Mouse (Mus musculus): ENCODE measurements around the gene Etl4. TPM values are rescaled to one million over a fixed set of nuclear protein-coding genes. Genes with fewer than 3 reads are reported as not detected.
A peak's percentile ranks its signal among the peaks of the same experiment; 100 is the strongest.

The Etl4 gene
- polyA plus RNA-seq, 1 experiment from 2014 or later = 12.4 TPM

DNA sequence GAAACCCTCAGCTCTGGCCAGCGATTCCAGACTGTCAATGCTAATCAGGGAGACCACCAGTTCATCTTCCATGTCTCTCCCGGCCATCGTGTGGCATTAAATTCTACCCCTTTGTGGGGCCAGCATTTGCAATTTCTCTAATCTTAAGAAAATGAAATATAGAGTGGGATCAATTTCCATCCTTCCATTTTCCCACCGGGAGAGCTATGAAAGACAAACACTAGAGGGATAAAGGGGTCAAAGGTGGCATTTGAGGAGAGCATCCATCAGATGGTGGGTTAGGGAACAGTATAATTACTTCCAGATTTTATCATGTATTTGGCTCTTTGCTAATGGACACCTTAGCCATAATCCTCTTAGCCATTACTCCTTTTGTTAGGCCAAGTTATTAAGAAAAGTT, 321.8 kb downstream of the Etl4 start:
- Histone ChIP-seq H3K4me2 (replicated peaks; ENCODE audit: low read depth) (no peak overlapping the region), H3K9ac (ENCODE audit: low read length) (no peak overlapping the region), H3K4me1 (replicated peaks; ENCODE audit: control insufficient read depth, insufficient read depth) (no peaks in the 10 kb centered on the region), H3K27me3 (ENCODE audit: control insufficient read depth, insufficient read depth, low read length) (no peaks in the 10 kb centered on the region), H3K27ac (replicated peaks) (no peak overlapping the region), H3K9me3 (ENCODE audit: control insufficient read depth, low read length) (no peaks in the 10 kb centered on the region), H3K36me3 (ENCODE audit: control insufficient read depth, insufficient read depth, low read length) (no peaks in the 10 kb centered on the region), H3K4me3 (ENCODE audit: low read depth, low read length) (no peak overlapping the region)
- DNase-seq (ENCODE audit: low spot score) = no peak
- no peak for ATAC-seq (ENCODE audit: low FRiP score, low TSS enrichment)
- TF ChIP-seq EP300 (optimal IDR thresholded peaks at IDR 0.05) = no peak
- no peak for TF ChIP-seq CTCF (IDR thresholded peaks at IDR 0.05; ENCODE audit: low read depth)
- 44% methylated on average over 4 of the region's 4 CpGs for WGBS

DNA sequence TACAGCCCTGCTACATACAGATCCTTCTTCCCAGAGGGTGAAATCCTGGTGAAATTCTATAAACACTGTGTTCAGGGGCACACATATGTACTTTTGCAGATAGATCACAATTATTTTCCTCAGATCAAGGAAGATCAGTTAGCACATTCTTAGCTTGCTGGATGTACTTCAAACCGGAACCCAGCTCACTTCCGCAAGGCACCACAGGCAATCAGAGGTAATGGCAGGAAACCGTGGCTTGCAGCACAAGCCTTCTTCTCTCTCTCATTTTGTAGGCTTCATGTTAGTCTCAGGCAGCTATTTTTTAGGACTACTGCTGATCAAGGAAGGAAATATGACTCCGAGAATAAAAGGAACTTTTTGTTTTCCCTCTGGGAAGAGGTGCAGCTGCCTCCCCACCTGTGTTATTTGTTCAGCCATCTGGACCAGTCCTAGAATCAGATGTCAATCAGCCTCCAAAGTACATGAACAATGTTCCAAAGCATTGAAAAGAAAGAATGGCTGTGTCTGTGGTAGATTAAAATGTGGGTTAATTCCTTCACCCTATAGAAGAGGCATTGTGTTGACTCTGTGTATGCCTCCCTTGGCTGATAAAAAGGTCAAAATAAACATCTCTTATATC, 338.6 kb downstream of the Etl4 start:
- Histone ChIP-seq H3K36me3 (ENCODE audit: control insufficient read depth, insufficient read depth, low read length) (no peaks in the 10 kb centered on the region), H3K4me2 (replicated peaks; ENCODE audit: low read depth) (no peak overlapping the region), H3K27ac (replicated peaks) (no peak overlapping the region), H3K9me3 (ENCODE audit: control insufficient read depth, low read length) (no peaks in the 10 kb centered on the region), H3K9ac (ENCODE audit: low read length) (no peak overlapping the region), H3K27me3 (ENCODE audit: control insufficient read depth, insufficient read depth, low read length) (no peaks in the 10 kb centered on the region), H3K4me1 (replicated peaks; ENCODE audit: control insufficient read depth, insufficient read depth) (no peaks in the 10 kb centered on the region), H3K4me3 (ENCODE audit: low read depth, low read length) (no peak overlapping the region)
- ATAC-seq (ENCODE audit: low FRiP score, low TSS enrichment) (no peak), DNase-seq (ENCODE audit: low spot score) (no peak)
- 57% methylated on average over 4 of the region's 4 CpGs for WGBS
- TF ChIP-seq CTCF (IDR thresholded peaks at IDR 0.05; ENCODE audit: low read depth) (no peak), EP300 (optimal IDR thresholded peaks at IDR 0.05) (no peak)

DNA sequence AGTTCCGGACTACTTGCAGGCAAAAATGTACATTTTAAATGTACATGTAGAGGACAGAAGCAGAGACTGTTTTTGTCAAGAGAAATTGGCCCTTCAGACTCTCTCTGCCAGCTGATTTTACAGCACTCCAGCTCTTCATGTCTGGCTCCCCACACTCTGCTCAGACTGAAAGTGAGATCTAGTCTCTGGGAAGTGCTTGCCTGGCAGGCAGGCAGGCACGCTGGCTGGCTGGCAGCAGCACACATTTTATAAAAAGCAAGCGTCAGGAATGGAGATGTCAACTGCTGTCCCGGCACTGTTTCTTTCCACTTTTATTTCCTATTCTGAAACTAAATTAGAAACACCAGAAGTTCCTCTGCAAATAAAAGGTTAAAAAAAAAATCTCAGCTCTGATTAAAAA, 339.8 kb downstream of the Etl4 start:
- no peak for TF ChIP-seq CTCF (IDR thresholded peaks at IDR 0.05; ENCODE audit: low read depth)
- no peak for TF ChIP-seq EP300 (optimal IDR thresholded peaks at IDR 0.05)
- no peaks in the 10 kb centered on the region for H3K27me3 ChIP-seq (ENCODE audit: control insufficient read depth, insufficient read depth, low read length)
- no peak overlapping the region for H3K27ac ChIP-seq (replicated peaks)
- H3K9me3 ChIP-seq (ENCODE audit: control insufficient read depth, low read length) = no peaks in the 10 kb centered on the region
- no peaks in the 10 kb centered on the region for H3K36me3 ChIP-seq (ENCODE audit: control insufficient read depth, insufficient read depth, low read length)
- no peak for ATAC-seq (ENCODE audit: low FRiP score, low TSS enrichment)
- H3K4me1 ChIP-seq (replicated peaks; ENCODE audit: control insufficient read depth, insufficient read depth) = no peaks in the 10 kb centered on the region
- H3K9ac ChIP-seq (ENCODE audit: low read length) = no peak overlapping the region
- WGBS = 61% methylated on average over 4 of the region's 4 CpGs
- DNase-seq (ENCODE audit: low spot score) = no peak
- no peak overlapping the region for H3K4me2 ChIP-seq (replicated peaks; ENCODE audit: low read depth)
- no peak overlapping the region for H3K4me3 ChIP-seq (ENCODE audit: low read depth, low read length)

DNA sequence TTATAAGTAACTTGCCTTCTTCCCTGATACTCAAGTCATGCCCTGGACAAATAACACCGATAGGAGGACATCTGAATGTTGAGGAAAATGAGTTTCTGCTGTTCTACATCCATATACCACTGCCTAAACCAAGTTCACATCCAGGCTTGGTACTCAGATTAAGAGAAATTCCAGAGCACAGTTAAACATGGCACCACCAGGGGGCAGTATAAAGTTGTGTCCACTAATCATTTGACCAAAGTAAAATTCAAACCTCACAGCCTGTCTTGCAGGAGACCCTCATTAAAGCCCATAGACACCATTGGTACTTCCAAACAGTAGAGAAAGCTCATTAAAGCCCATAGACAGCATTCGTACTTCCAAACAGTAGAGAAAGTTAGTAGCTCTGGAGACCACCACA, 366.5 kb downstream of the Etl4 start:
- no peaks in the 10 kb centered on the region for H3K9me3 ChIP-seq (ENCODE audit: control insufficient read depth, low read length)

DNA sequence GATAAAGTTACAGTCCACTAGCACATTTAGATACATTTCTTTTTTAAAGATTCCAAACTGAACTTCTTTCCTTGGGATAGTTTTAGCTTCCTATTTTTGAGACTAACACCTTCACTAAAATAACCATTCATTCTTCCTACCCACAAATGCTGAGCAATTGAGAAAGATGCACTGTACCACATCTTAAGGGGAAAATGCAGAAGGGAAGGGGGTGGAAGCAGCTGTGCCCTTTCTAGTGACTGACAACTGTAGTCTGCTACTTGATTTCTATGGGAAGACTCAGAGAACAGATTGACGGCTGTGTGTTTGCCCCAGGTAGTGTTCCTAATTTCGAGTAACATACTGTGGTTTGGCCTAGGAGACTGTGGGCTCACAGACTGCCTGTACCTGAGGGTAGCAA, 372.3 kb downstream of the Etl4 start:
- Histone ChIP-seq H3K27ac (replicated peaks) (no peak overlapping the region), H3K4me3 (ENCODE audit: low read depth, low read length) (no peak overlapping the region), H3K36me3 (ENCODE audit: control insufficient read depth, insufficient read depth, low read length) (no peaks in the 10 kb centered on the region), H3K27me3 (ENCODE audit: control insufficient read depth, insufficient read depth, low read length) (no peaks in the 10 kb centered on the region), H3K4me2 (replicated peaks; ENCODE audit: low read depth) (no peak overlapping the region), H3K9me3 (ENCODE audit: control insufficient read depth, low read length) (no peaks in the 10 kb centered on the region), H3K9ac (ENCODE audit: low read length) (no peak overlapping the region), H3K4me1 (replicated peaks; ENCODE audit: control insufficient read depth, insufficient read depth) (no peaks in the 10 kb centered on the region)
- DNase-seq (ENCODE audit: low spot score) (no peak), ATAC-seq (ENCODE audit: low FRiP score, low TSS enrichment) (no peak)
- no peak for TF ChIP-seq EP300 (optimal IDR thresholded peaks at IDR 0.05)
- TF ChIP-seq CTCF (IDR thresholded peaks at IDR 0.05; ENCODE audit: low read depth) = no peak
- WGBS = 69% methylated on average over 2 of the region's 2 CpGs

More for the DNA sequence above, 366.5 kb downstream of the Etl4 start:
- H3K27ac ChIP-seq (replicated peaks) = no peak overlapping the region
- no peak overlapping the region for H3K4me3 ChIP-seq (ENCODE audit: low read depth, low read length)
- no peak overlapping the region for H3K4me2 ChIP-seq (replicated peaks; ENCODE audit: low read depth)
- WGBS = 50% methylated on average over 2 of the region's 2 CpGs
- H3K36me3 ChIP-seq (ENCODE audit: control insufficient read depth, insufficient read depth, low read length) = no peaks in the 10 kb centered on the region
- no peaks in the 10 kb centered on the region for H3K27me3 ChIP-seq (ENCODE audit: control insufficient read depth, insufficient read depth, low read length)
- H3K4me1 ChIP-seq (replicated peaks; ENCODE audit: control insufficient read depth, insufficient read depth) = no peaks in the 10 kb centered on the region
- H3K9ac ChIP-seq (ENCODE audit: low read length) = no peak overlapping the region
- TF ChIP-seq EP300 (optimal IDR thresholded peaks at IDR 0.05) = no peak
- TF ChIP-seq CTCF (IDR thresholded peaks at IDR 0.05; ENCODE audit: low read depth) = peak; percentile 83
- DNase-seq (ENCODE audit: low spot score) (peak; percentile 48), ATAC-seq (ENCODE audit: low FRiP score, low TSS enrichment) (no peak)

DNA sequence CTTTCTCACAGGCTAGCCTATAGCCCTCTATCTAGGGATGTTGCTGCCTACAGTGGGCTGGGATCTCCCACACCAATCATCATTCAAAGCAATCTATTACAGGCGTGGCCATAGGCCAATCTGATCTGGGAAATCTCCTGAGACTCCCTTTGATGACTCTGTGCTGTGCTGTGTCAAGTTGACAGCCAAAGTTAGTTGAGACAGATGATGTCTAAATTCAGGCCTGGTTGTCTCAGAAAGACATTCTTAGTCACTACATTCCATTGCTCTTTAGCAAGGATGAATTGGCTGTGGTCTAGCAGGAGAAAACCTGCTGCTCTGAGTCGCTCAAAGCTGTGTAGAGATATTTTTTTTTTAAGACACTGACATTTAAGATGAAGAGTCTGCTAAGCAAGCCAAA, 374.8 kb downstream of the Etl4 start:
- no peak for DNase-seq (ENCODE audit: low spot score)
- H3K9me3 ChIP-seq (ENCODE audit: control insufficient read depth, low read length) = no peaks in the 10 kb centered on the region
- no peak overlapping the region for H3K4me2 ChIP-seq (replicated peaks; ENCODE audit: low read depth)
- H3K27me3 ChIP-seq (ENCODE audit: control insufficient read depth, insufficient read depth, low read length) = no peaks in the 10 kb centered on the region
- no peak overlapping the region for H3K27ac ChIP-seq (replicated peaks)
- no peaks in the 10 kb centered on the region for H3K36me3 ChIP-seq (ENCODE audit: control insufficient read depth, insufficient read depth, low read length)
- WGBS = 50% methylated on average over 2 of the region's 2 CpGs
- TF ChIP-seq CTCF (IDR thresholded peaks at IDR 0.05; ENCODE audit: low read depth) (no peak), EP300 (optimal IDR thresholded peaks at IDR 0.05) (no peak)
- H3K4me3 ChIP-seq (ENCODE audit: low read depth, low read length) = no peak overlapping the region
- no peak for ATAC-seq (ENCODE audit: low FRiP score, low TSS enrichment)
- no peak overlapping the region for H3K9ac ChIP-seq (ENCODE audit: low read length)
- H3K4me1 ChIP-seq (replicated peaks; ENCODE audit: control insufficient read depth, insufficient read depth) = no peaks in the 10 kb centered on the region
